Mouse (Mus musculus): ENCODE measurements around the gene Ogn. TPM values are rescaled to one million over a fixed set of nuclear protein-coding genes. Genes with fewer than 3 reads are reported as not detected.
A peak's percentile ranks its signal among the peaks of the same experiment; 100 is the strongest.
"Not testable (repeated sequence)": the region's sequence is repeated elsewhere in the genome, so short reads cannot be mapped to it uniquely, and the experiment has no call there.

Ogn gene
- polyA plus RNA-seq (2016; fragmentation: Nextera tagmentation; extraction: Ambion mirVana), result 20.3 and 27.8 TPM in 2 replicates

- Histone ChIP-seq H3K27me3 (no peaks in the 10 kb centered on the region), H3K9ac (replicated peaks) (no peak within 1 kb of the TSS), H3K4me1 (replicated peaks) (no peaks in the 10 kb centered on the region), H3K9me3 (no peaks in the 10 kb centered on the region), H3K4me2 (no peak within 1 kb of the TSS), H3K27ac (peak within 1 kb of the TSS; percentile 45; the same call in 1 of the 2 replicates), H3K4me3 (replicated peaks) (0 out of 2 replicates have a peak within 1 kb of the TSS, but pooled peaks have one; percentile 15), H3K36me3 (no peaks in the 10 kb centered on the region)
- WGBS, result 48% methylated on average over 4 of the region's 4 CpGs
- no peak; the same call in 1 of the 2 replicates for ATAC-seq (ENCODE audit: insufficient number of reproducible peaks, insufficient read depth, low FRiP score, low TSS enrichment, low read depth)
Observed at GRCm38 (mm10) chr13:49607714-49608113, at the start of gene Ogn. Gene Ogn, plus strand, starts transcription at chr13:49608046.

- H3K9me3 ChIP-seq, result no peaks in the 10 kb centered on the region
- no peak overlapping the region for H3K27ac ChIP-seq
- 42% methylated on average over 2 of the region's 2 CpGs for WGBS
- no peak overlapping the region for H3K9ac ChIP-seq (replicated peaks)
- no peak overlapping the region for H3K4me3 ChIP-seq (replicated peaks)
- H3K4me1 ChIP-seq (replicated peaks), result no peaks in the 10 kb centered on the region
- H3K36me3 ChIP-seq, result no peaks in the 10 kb centered on the region
- H3K4me2 ChIP-seq, result no peak overlapping the region
- H3K27me3 ChIP-seq, result no peaks in the 10 kb centered on the region
- no peak for ATAC-seq (ENCODE audit: insufficient number of reproducible peaks, insufficient read depth, low FRiP score, low TSS enrichment, low read depth)
Observed at GRCm38 (mm10) chr13:49559185-49559584, 48.7 kb upstream of the Ogn start.

- Histone ChIP-seq H3K9me3 (no peaks in the 10 kb centered on the region), H3K27ac (no peak overlapping the region), H3K36me3 (no peaks in the 10 kb centered on the region), H3K9ac (replicated peaks) (no peak overlapping the region), H3K27me3 (no peaks in the 10 kb centered on the region), H3K4me1 (replicated peaks) (no peaks in the 10 kb centered on the region), H3K4me2 (no peak overlapping the region), H3K4me3 (replicated peaks) (no peak overlapping the region)
- 71% methylated on average over 2 of the region's 2 CpGs for WGBS
- ATAC-seq (ENCODE audit: insufficient number of reproducible peaks, insufficient read depth, low FRiP score, low TSS enrichment, low read depth), result no peak
Observed at GRCm38 (mm10) chr13:49560886-49561285, 47.0 kb upstream of the Ogn start.

- Histone ChIP-seq H3K9ac (replicated peaks) (no peak overlapping the region), H3K4me1 (replicated peaks) (no peaks in the 10 kb centered on the region), H3K4me3 (replicated peaks) (no peak overlapping the region), H3K9me3 (no peaks in the 10 kb centered on the region), H3K36me3 (no peaks in the 10 kb centered on the region), H3K4me2 (no peak overlapping the region), H3K27ac (no peak overlapping the region), H3K27me3 (no peaks in the 10 kb centered on the region)
- 70% methylated on average over 1 of the region's 1 CpGs for WGBS
- no peak for ATAC-seq (ENCODE audit: insufficient number of reproducible peaks, insufficient read depth, low FRiP score, low TSS enrichment, low read depth)
Observed at GRCm38 (mm10) chr13:49564347-49564746, 43.5 kb upstream of the Ogn start.

GRCm38 (mm10) chr13:49570371-49570770 lies 37.5 kb upstream of the Ogn start:
- WGBS, result 75% methylated on average over 3 of the region's 3 CpGs
- H3K4me1 ChIP-seq (replicated peaks), result no peaks in the 10 kb centered on the region
- H3K9me3 ChIP-seq, result no peaks in the 10 kb centered on the region
- H3K4me2 ChIP-seq, result no peak overlapping the region
- H3K27ac ChIP-seq, result no peak overlapping the region
- H3K27me3 ChIP-seq, result no peaks in the 10 kb centered on the region
- no peak for ATAC-seq (ENCODE audit: insufficient number of reproducible peaks, insufficient read depth, low FRiP score, low TSS enrichment, low read depth)
- no peak overlapping the region for H3K9ac ChIP-seq (replicated peaks)
- H3K36me3 ChIP-seq, result no peaks in the 10 kb centered on the region
- no peak overlapping the region for H3K4me3 ChIP-seq (replicated peaks)

GRCm38 (mm10) chr13:49571418-49571817 lies 36.4 kb upstream of the Ogn start:
- Histone ChIP-seq H3K4me1 (replicated peaks) (no peaks in the 10 kb centered on the region), H3K4me3 (replicated peaks) (no peak overlapping the region), H3K27me3 (no peaks in the 10 kb centered on the region), H3K4me2 (no peak overlapping the region), H3K9me3 (no peaks in the 10 kb centered on the region), H3K27ac (no peak overlapping the region), H3K36me3 (no peaks in the 10 kb centered on the region), H3K9ac (replicated peaks) (no peak overlapping the region)
- 90% methylated on average over 2 of the region's 2 CpGs for WGBS
- no peak for ATAC-seq (ENCODE audit: insufficient number of reproducible peaks, insufficient read depth, low FRiP score, low TSS enrichment, low read depth)

- Histone ChIP-seq H3K9me3 (no peaks in the 10 kb centered on the region), H3K9ac (replicated peaks) (no peak within 1 kb of the TSS), H3K4me2 (peak within 1 kb of the TSS; percentile 24; the same call in 1 of the 2 replicates), H3K27me3 (no peaks in the 10 kb centered on the region), H3K4me3 (replicated peaks) (no peak within 1 kb of the TSS), H3K36me3 (no peaks in the 10 kb centered on the region), H3K27ac (peak within 1 kb of the TSS; percentile 91), H3K4me1 (replicated peaks) (peaks cover 9% of the 10 kb centered on the region; the same call in 1 of the 2 replicates)
- 28% methylated on average over 8 of the region's 8 CpGs for WGBS
- no peak for ATAC-seq (ENCODE audit: insufficient number of reproducible peaks, insufficient read depth, low FRiP score, low TSS enrichment, low read depth)
Observed at GRCm38 (mm10) chr13:49581541-49582530, 26.0 kb upstream of the Ogn start, which contains the start of gene Omd. Gene Omd, plus strand, starts transcription at chr13:49582462.

- Histone ChIP-seq H3K36me3 (no peaks in the 10 kb centered on the region), H3K4me2 (no peak overlapping the region), H3K27me3 (no peaks in the 10 kb centered on the region), H3K4me1 (replicated peaks) (peaks cover 9% of the 10 kb centered on the region; the same call in 1 of the 2 replicates), H3K9ac (replicated peaks) (no peak overlapping the region), H3K9me3 (no peaks in the 10 kb centered on the region), H3K4me3 (replicated peaks) (no peak overlapping the region), H3K27ac (no peak overlapping the region)
- ATAC-seq (ENCODE audit: insufficient number of reproducible peaks, insufficient read depth, low FRiP score, low TSS enrichment, low read depth), result no peak
Observed at GRCm38 (mm10) chr13:49583859-49584258, 24.0 kb upstream of the Ogn start.

GRCm38 (mm10) chr13:49584307-49585005 lies 23.4 kb upstream of the Ogn start:
- H3K9ac ChIP-seq (replicated peaks), result no peak overlapping the region
- no peak overlapping the region for H3K4me3 ChIP-seq (replicated peaks)
- 84% methylated on average over 8 of the region's 8 CpGs for WGBS
- H3K4me2 ChIP-seq, result no peak overlapping the region
- no peak overlapping the region for H3K27ac ChIP-seq
- no peaks in the 10 kb centered on the region for H3K9me3 ChIP-seq
- H3K4me1 ChIP-seq (replicated peaks), result peaks cover 9% of the 10 kb centered on the region; the same call in 1 of the 2 replicates
- H3K36me3 ChIP-seq, result no peaks in the 10 kb centered on the region
- no peaks in the 10 kb centered on the region for H3K27me3 ChIP-seq
- ATAC-seq (ENCODE audit: insufficient number of reproducible peaks, insufficient read depth, low FRiP score, low TSS enrichment, low read depth), result no peak

GRCm38 (mm10) chr13:49586062-49586461 lies 21.8 kb upstream of the Ogn start:
- Histone ChIP-seq H3K36me3 (no peaks in the 10 kb centered on the region), H3K9me3 (no peaks in the 10 kb centered on the region), H3K27ac (no peak overlapping the region), H3K4me3 (replicated peaks) (no peak overlapping the region), H3K9ac (replicated peaks) (no peak overlapping the region), H3K4me1 (replicated peaks) (peaks cover 9% of the 10 kb centered on the region; the same call in 1 of the 2 replicates), H3K4me2 (no peak overlapping the region), H3K27me3 (no peaks in the 10 kb centered on the region)
- no peak for ATAC-seq (ENCODE audit: insufficient number of reproducible peaks, insufficient read depth, low FRiP score, low TSS enrichment, low read depth)
- WGBS, result 93% methylated on average over 6 of the region's 6 CpGs

- not testable (repeated sequence) for H3K27me3 ChIP-seq; H3K4me3 ChIP-seq (replicated peaks); H3K9ac ChIP-seq (replicated peaks); ATAC-seq (ENCODE audit: insufficient number of reproducible peaks, insufficient read depth, low FRiP score, low TSS enrichment, low read depth); H3K36me3 ChIP-seq; H3K9me3 ChIP-seq; H3K4me2 ChIP-seq; H3K4me1 ChIP-seq (replicated peaks); H3K27ac ChIP-seq
- WGBS, result 84% methylated on average over 2 of the region's 2 CpGs
Observed at GRCm38 (mm10) chr13:49602541-49602940, 5.3 kb upstream of the Ogn start.

Measured in limb, embryonic 12.5 days (tissue).